Mouse (Mus musculus) adrenal gland, adult 8-10 months (tissue): Measurements from ENCODE around the gene Gatd1. TPM values are rescaled to one million over a fixed set of nuclear protein-coding genes. Genes with fewer than 3 reads are reported as not detected.
"Not testable (repeated sequence)": the region's sequence is repeated elsewhere in the genome, so short reads cannot be mapped to it uniquely, and the experiment has no call there.

Experiments used
- DNase-seq: peaks from one replicate; pipeline ENCODE4 v3.0.0; 2022
- total RNA-seq, 4 experiments: library from RNA; stranded (reverse); gene quantifications; 2 replicates each; pipeline ENCODE4 v1.2.4; 2022

Gatd1 gene
- total RNA-seq: 10 to 100 TPM; 38.9 to 52.2 (median 47.6) TPM

GRCm38 (mm10) chr7:141413809-141414584 lies at the start of gene Gatd1:
TSS of gene Gatd1 (minus strand) at chr7:141414136.
- peak; percentile 98 for DNase-seq

- DNase-seq: peak; percentile 18
Measured at GRCm38 (mm10) chr7:141462333-141462821, 48.4 kb upstream of the Gatd1 start.

GRCm38 (mm10) chr7:141461521-141462332 lies 47.8 kb upstream of the Gatd1 start:
- DNase-seq: peak; percentile 23

GRCm38 (mm10) chr7:141460391-141461113 lies 46.6 kb upstream of the Gatd1 start, which contains the start of gene Cracr2b:
TSS of gene Cracr2b (plus strand) at chr7:141461094.
- peak; percentile 25 for DNase-seq

- DNase-seq: no peak
Measured at GRCm38 (mm10) chr7:141460001-141460390, 46.1 kb upstream of the Gatd1 start.

- DNase-seq: peak; percentile 45
Measured at GRCm38 (mm10) chr7:141459301-141459711, 45.4 kb upstream of the Gatd1 start.

- peak; percentile 24 for DNase-seq
Measured at GRCm38 (mm10) chr7:141458661-141459060, 44.7 kb upstream of the Gatd1 start.

- DNase-seq: no peak
Measured at GRCm38 (mm10) chr7:141457986-141458660, 44.2 kb upstream of the Gatd1 start.

GRCm38 (mm10) chr7:141457236-141457635 lies 43.3 kb upstream of the Gatd1 start:
- no peak for DNase-seq

GRCm38 (mm10) chr7:141456739-141457138 lies 42.8 kb upstream of the Gatd1 start:
- DNase-seq: peak; percentile 45

- peak; percentile 79 for DNase-seq
Measured at GRCm38 (mm10) chr7:141455610-141456314, 41.8 kb upstream of the Gatd1 start.

- peak; percentile 92 for DNase-seq
Measured at GRCm38 (mm10) chr7:141454967-141455551, 41.1 kb upstream of the Gatd1 start, which contains the start of gene Pnpla2. TSS of gene Pnpla2 (plus strand) at chr7:141455198.

- no peak for DNase-seq
Measured at GRCm38 (mm10) chr7:141453636-141454035, 39.7 kb upstream of the Gatd1 start.

GRCm38 (mm10) chr7:141451928-141452327 lies 38.0 kb upstream of the Gatd1 start:
- DNase-seq: peak; percentile 46

- DNase-seq: peak; percentile 93
Measured at GRCm38 (mm10) chr7:141447110-141447991, 33.4 kb upstream of the Gatd1 start, which contains the start of gene Rplp2. TSS of gene Rplp2 (plus strand) at chr7:141447370.

- not testable (repeated sequence) for DNase-seq
Measured at GRCm38 (mm10) chr7:141446374-141446773, 32.4 kb upstream of the Gatd1 start.

- DNase-seq: peak; percentile 55
Measured at GRCm38 (mm10) chr7:141443828-141444237, 29.9 kb upstream of the Gatd1 start, which contains the start of gene Pidd1. TSS of gene Pidd1 (minus strand) at chr7:141444025.

- DNase-seq: no peak
Measured at GRCm38 (mm10) chr7:141443081-141443821, 29.3 kb upstream of the Gatd1 start.

- DNase-seq: no peak
Measured at GRCm38 (mm10) chr7:141442199-141442598, 28.3 kb upstream of the Gatd1 start.
